Comparison of ENCODE assay signal across 16 mouse cellular contexts in genomic region chr12:72234151-72234550, GRCm38 (mm10). TPM values are rescaled to one million over a fixed set of nuclear protein-coding genes. Genes with fewer than 3 reads are reported as not detected.
DNase-seq lines count a peak whose midpoint lies in the region; ATAC-seq and TF ChIP-seq lines count a peak whose summit lies in the region.
"Had no signal": no experiment of that assay in that cellular context is flagged by ENCODE, and none has a peak within 500 bp of the region (broad histone marks: within the 10 kb centered on the region; RNA-seq: fewer than 3 reads in every experiment).

No protein-coding gene starts in this region.

- H3K9ac ChIP-seq in hindbrain, embryonic 11.5 days (ENCODE audit: low read depth, low read length): peak overlapping the region; percentile 17; the same call in 1 of the 2 replicates
- H3K9ac ChIP-seq in midbrain, embryonic 13.5 days (replicated peaks): peak overlapping the region; percentile 91
- H3K9ac ChIP-seq: lung, embryonic 15.5 days had no signal

- no peak for TF ChIP-seq CTCF in cortical plate, adult 2 months (IDR thresholded peaks at IDR 0.05; ENCODE audit: extremely low read depth, insufficient read depth, low read length)
- no peak for TF ChIP-seq CTCF in gastrocnemius, adult 2 months (IDR thresholded peaks at IDR 0.05)

- TF ChIP-seq POLR2A in cortical plate, adult 2 months (IDR thresholded peaks at IDR 0.05; ENCODE audit: extremely low read depth, insufficient read depth, low read length): no peak

- peak overlapping the region; percentile 84 for H3K4me3 ChIP-seq in cortical plate, adult 2 months (ENCODE audit: insufficient read depth, low read length)
- H3K4me3 ChIP-seq in hindbrain, embryonic 11.5 days (ENCODE audit: low read depth, low read length): peak overlapping the region; percentile 62
- peak overlapping the region; percentile 69 for H3K4me3 ChIP-seq in midbrain, embryonic 13.5 days (replicated peaks)
- H3K4me3 ChIP-seq in gastrocnemius, adult 2 months: no peak overlapping the region
- H3K4me3 ChIP-seq: lung, embryonic 15.5 days had no signal

- H3K4me1 ChIP-seq in cortical plate, adult 2 months (ENCODE audit: control insufficient read depth, insufficient read depth, low read length): peaks cover 14% of the 10 kb centered on the region
- H3K4me1 ChIP-seq in hindbrain, embryonic 11.5 days (replicated peaks; ENCODE audit: control insufficient read depth, insufficient read depth, low read length): no peaks in the 10 kb centered on the region
- peaks cover 63% of the 10 kb centered on the region for H3K4me1 ChIP-seq in midbrain, embryonic 13.5 days (replicated peaks)

- peak overlapping the region; percentile 51 for H3K4me2 ChIP-seq in hindbrain, embryonic 11.5 days (replicated peaks; ENCODE audit: low read depth, low read length)
- H3K4me2 ChIP-seq in midbrain, embryonic 13.5 days (replicated peaks): peak overlapping the region; percentile 70
- H3K4me2 ChIP-seq: lung, embryonic 15.5 days had no signal

- ATAC-seq in hindbrain, embryonic 11.5 days (ENCODE audit: low FRiP score): no peak
- ATAC-seq in midbrain, embryonic 13.5 days: no peak
- ATAC-seq: intestine, postnatal 0 days; Patski had no signal

- intact Hi-C loops in gastrocnemius, adult 2 months (cut with DNase I): no loop called here

- DNase-seq in cerebellum, adult 9-10 months: peak; percentile 61
- no peak for DNase-seq in cerebellum, postnatal 4 days (ENCODE audit: low spot score in 2 of 2)
- no peak for DNase-seq in hindbrain, embryonic 11.5 days (ENCODE audit: low spot score)
- no peak for DNase-seq in gastrocnemius, adult 2 months
- no peak for DNase-seq in lung, postnatal 10 days
- no peak for DNase-seq in layer of hippocampus, postnatal 36 days
- DNase-seq: kidney, postnatal 4 days; liver; right cerebral cortex, postnatal 25 days had no signal

- H3K36me3 ChIP-seq in hindbrain, embryonic 11.5 days (ENCODE audit: control insufficient read depth, insufficient read depth, low read length): no peaks in the 10 kb centered on the region
- peaks cover 14% of the 10 kb centered on the region; the same call in 1 of the 2 replicates for H3K36me3 ChIP-seq in midbrain, embryonic 13.5 days
- H3K36me3 ChIP-seq: lung, embryonic 15.5 days had no signal

- H3K27me3 ChIP-seq in hindbrain, embryonic 11.5 days (ENCODE audit: control insufficient read depth, insufficient read depth, low read length): no peaks in the 10 kb centered on the region
- peaks cover 7% of the 10 kb centered on the region; the same call in 1 of the 2 replicates for H3K27me3 ChIP-seq in midbrain, embryonic 13.5 days

- H3K27ac ChIP-seq in cortical plate, adult 2 months (ENCODE audit: insufficient read depth, low read length): peak overlapping the region; percentile 46; the same call in 1 of the 2 replicates
- H3K27ac ChIP-seq in hindbrain, embryonic 11.5 days (ENCODE audit: low read depth, low read length): no peak overlapping the region; the same call in 1 of the 2 replicates
- H3K27ac ChIP-seq in midbrain, embryonic 13.5 days: peak overlapping the region; percentile 35; the same call in 1 of the 2 replicates
- no peak overlapping the region for H3K27ac ChIP-seq in gastrocnemius, adult 2 months
- H3K27ac ChIP-seq: lung, embryonic 15.5 days had no signal

- no peaks in the 10 kb centered on the region for H3K9me3 ChIP-seq in hindbrain, embryonic 11.5 days (ENCODE audit: control insufficient read depth, low read length)
- H3K9me3 ChIP-seq in midbrain, embryonic 13.5 days: no peaks in the 10 kb centered on the region
- H3K9me3 ChIP-seq: lung, embryonic 15.5 days had no signal

- WGBS in hindbrain, embryonic 11.5 days: 88% methylated on average over 3 of the region's 3 CpGs
- WGBS in midbrain, embryonic 13.5 days: 82% methylated on average over 3 of the region's 3 CpGs

RNA-seq across cellular contexts. Expression of gene Ccdc175, which starts 49.3 kb away (rescaled TPM):
- polyA plus RNA-seq in cortical plate, adult 2 months (2012; rRNA removed): not detected in 2 replicates
- not detected in 2 replicates for polyA plus RNA-seq in hindbrain, embryonic 11.5 days (2014; fragmentation: Nextera tagmentation; extraction: Ambion mirVana)
- polyA plus RNA-seq in midbrain, embryonic 13.5 days (2015; fragmentation: Nextera tagmentation; extraction: Ambion mirVana): not detected in 2 replicates
- not detected for total RNA-seq in gastrocnemius, adult 2 months (2021)
- total RNA-seq in layer of hippocampus, postnatal 36 days (2021): not detected
- total RNA-seq: heart, postnatal 25 days; left cerebral cortex, postnatal 10 days had no signal
- polyA plus RNA-seq: intestine, postnatal 0 days; lung, embryonic 15.5 days; Patski had no signal

Comparison
In these comparisons a context has a peak if more than half of its experiments do, and no peak if none do; other contexts are left out.
1. H3K27ac ChIP-seq: peak in cortical plate, adult 2 months (single experiment) and midbrain, embryonic 13.5 days (single experiment); none in hindbrain, embryonic 11.5 days (single experiment) and gastrocnemius, adult 2 months (single experiment).